Mouse (Mus musculus) G1E (cell line): Measurements from ENCODE around the gene Gja10.

Experiments
- CTCF ChIP-seq: IDR thresholded peaks from 2 replicates; pipeline ENCODE4 v1.5.1; 2012; ENCODE audit warnings: low read depth, low read length, inconsistent platforms, mixed read lengths
- GATA1 ChIP-seq: IDR thresholded peaks from 2 replicates; pipeline ENCODE4 v1.6.1; 2012; ENCODE audit warnings: borderline replicate concordance, low read length, inconsistent platforms, mixed read lengths
- POLR2AphosphoS5 ChIP-seq: IDR thresholded peaks from 2 replicates; pipeline ENCODE4 v1.6.1; 2012; ENCODE audit warnings: low read depth, low read length, inconsistent platforms; ENCODE audit not compliant: insufficient replicate concordance
- TAL1 ChIP-seq: conservative IDR thresholded peaks from 2 replicates; pipeline ENCODE4 v1.6.1; 2012; ENCODE audit warnings: low read depth, low read length, inconsistent platforms, mixed read lengths

DNA sequence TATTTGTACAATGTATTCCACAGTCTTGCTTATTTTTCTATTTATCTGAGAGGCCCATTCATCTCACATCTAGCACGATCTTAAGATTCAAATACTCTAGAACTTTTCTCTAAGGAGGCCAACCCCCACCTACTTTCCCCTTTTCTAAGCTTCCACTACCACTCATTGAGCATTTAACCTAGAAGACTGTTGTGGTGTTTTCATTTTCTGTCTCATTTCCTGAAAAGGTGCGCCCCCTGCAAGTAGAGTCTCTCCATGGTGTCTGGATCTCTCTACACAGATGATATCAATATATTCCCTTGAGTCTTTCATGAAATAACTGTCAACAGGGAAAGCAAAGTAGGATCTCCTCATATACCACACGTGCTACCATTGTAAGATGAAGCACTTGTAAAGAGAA, at the start of gene Gja10:
- no peak for TF ChIP-seq CTCF
- TF ChIP-seq POLR2AphosphoS5, result no peak
- no peak for TF ChIP-seq GATA1
- TF ChIP-seq TAL1, result no peak
